Mouse (Mus musculus): ENCODE results near the gene Sdhaf2.
"Not testable (repeated sequence)": the region's sequence is repeated elsewhere in the genome, so short reads cannot be mapped to it uniquely, and the experiment has no call there.

The Sdhaf2 gene

GRCm38 (mm10) chr19:10525910-10526309, at the start of gene Sdhaf2:
TSS of gene Sdhaf2 (minus strand) at chr19:10526142.
- CTCF ChIA-PET: interaction anchor here (1.0 kb wide), 1 partner anchor 8 kb away, joined by 3 read pairs; no protein-coding TSS in a partner anchor

GRCm38 (mm10) chr19:10569627-10570026, 43.7 kb upstream of the Sdhaf2 start:
- CTCF ChIA-PET: no interaction called here

- CTCF ChIA-PET: no interaction called here
Observed at GRCm38 (mm10) chr19:10565217-10565616, 39.3 kb upstream of the Sdhaf2 start.

- CTCF ChIA-PET: no interaction called here
Observed at GRCm38 (mm10) chr19:10564278-10564677, 38.3 kb upstream of the Sdhaf2 start.

GRCm38 (mm10) chr19:10562351-10562750, 36.4 kb upstream of the Sdhaf2 start:
- CTCF ChIA-PET: no interaction called here

- CTCF ChIA-PET: no interaction called here
Observed at GRCm38 (mm10) chr19:10561558-10562314, 35.8 kb upstream of the Sdhaf2 start.

GRCm38 (mm10) chr19:10560108-10560507, 34.2 kb upstream of the Sdhaf2 start:
- CTCF ChIA-PET: no interaction called here

GRCm38 (mm10) chr19:10557837-10558375, 32.0 kb upstream of the Sdhaf2 start:
- CTCF ChIA-PET: not testable (repeated sequence)

GRCm38 (mm10) chr19:10557430-10557829, 31.5 kb upstream of the Sdhaf2 start:
- CTCF ChIA-PET: interaction anchor here (1.3 kb wide), 1 partner anchor 47 kb away, joined by 4 read pairs; no protein-coding TSS in a partner anchor

- CTCF ChIA-PET: interaction anchor here (1.3 kb wide), 1 partner anchor 47 kb away, joined by 4 read pairs; no protein-coding TSS in a partner anchor
Observed at GRCm38 (mm10) chr19:10557001-10557400, 31.1 kb upstream of the Sdhaf2 start.

- CTCF ChIA-PET: interaction anchor here (1.1 to 1.3 kb wide), 2 partner anchors 47 to 48 kb away, joined by 4 to 6 read pairs; no protein-coding TSS in a partner anchor
Observed at GRCm38 (mm10) chr19:10555624-10556510, 29.9 kb upstream of the Sdhaf2 start, which contains the start of gene Tmem216. TSS of gene Tmem216 (minus strand) at chr19:10556238.

- CTCF ChIA-PET: interaction anchor here (1.7 kb wide), 1 partner anchor 64 kb away, joined by 6 read pairs; no protein-coding TSS in a partner anchor
Observed at GRCm38 (mm10) chr19:10539454-10539853, 13.5 kb upstream of the Sdhaf2 start.

GRCm38 (mm10) chr19:10530082-10530481, 4.1 kb upstream of the Sdhaf2 start:
- CTCF ChIA-PET: interaction anchor here (0.6 kb wide), 1 partner anchor 522 kb away, joined by 5 read pairs; no protein-coding TSS in a partner anchor

- CTCF ChIA-PET: interaction anchor here (0.6 to 1.0 kb wide), 3 partner anchors 9 to 58 kb away, joined by 3 to 10 read pairs (median 4); no protein-coding TSS in a partner anchor
Observed at GRCm38 (mm10) chr19:10525106-10525901, 638 bp downstream of the Sdhaf2 start, which contains the start of gene Cpsf7. TSS of gene Cpsf7 (plus strand) at chr19:10525266.

- CTCF ChIA-PET: interaction anchor here (0.6 kb wide), 1 partner anchor 59 kb away, joined by 10 read pairs; no protein-coding TSS in a partner anchor
Observed at GRCm38 (mm10) chr19:10524784-10525105, 1.2 kb downstream of the Sdhaf2 start.

- CTCF ChIA-PET: interaction anchor here (0.5 to 0.7 kb wide), 5 partner anchors 19 to 1674 kb away, joined by 3 to 6 read pairs (median 3); no protein-coding TSS in a partner anchor
Observed at GRCm38 (mm10) chr19:10523483-10524080, 2.4 kb downstream of the Sdhaf2 start.

- CTCF ChIA-PET: interaction anchor here (0.7 kb wide), 1 partner anchor 75 kb away, joined by 3 read pairs; no protein-coding TSS in a partner anchor
Observed at GRCm38 (mm10) chr19:10521926-10522325, 4.0 kb downstream of the Sdhaf2 start.

- CTCF ChIA-PET: no interaction called here
Observed at GRCm38 (mm10) chr19:10520355-10520754, 5.6 kb downstream of the Sdhaf2 start.

GRCm38 (mm10) chr19:10510759-10511330, 15.1 kb downstream of the Sdhaf2 start:
- CTCF ChIA-PET: no interaction called here

- CTCF ChIA-PET: no interaction called here
Observed at GRCm38 (mm10) chr19:10502571-10502970, 23.4 kb downstream of the Sdhaf2 start.

Data from spleen, embryonic (tissue).